Mouse (Mus musculus) megakaryocyte, embryonic 14.5 days (primary cell): ENCODE measurements around the gene Tdrd12. TPM values are rescaled to one million over a fixed set of nuclear protein-coding genes. Genes with fewer than 3 reads are reported as not detected.
A peak's percentile ranks its signal among the peaks of the same experiment; 100 is the strongest.

Experiments
- H3K27me3 ChIP-seq: replicated peaks from 2 replicates; pipeline ENCODE3; 2012; ENCODE audit warnings: inconsistent platforms
- H3K36me3 ChIP-seq: replicated peaks from 2 replicates; pipeline ENCODE3; 2012; ENCODE audit warnings: low read length, inconsistent platforms, mixed read lengths
- H3K4me1 ChIP-seq: 2 replicates; pipeline ENCODE4 v1.6.1; 2012; ENCODE audit warnings: inconsistent platforms
- H3K4me3 ChIP-seq: replicated peaks from 2 replicates; pipeline ENCODE3; 2012; ENCODE audit warnings: moderate library complexity, mild to moderate bottlenecking, inconsistent platforms
- H3K9me3 ChIP-seq: 2 replicates; pipeline ENCODE4 v1.6.1; 2012; ENCODE audit warnings: inconsistent platforms
- FLI1 ChIP-seq: IDR thresholded peaks from 2 replicates; pipeline ENCODE4 v1.6.1; 2012; ENCODE audit warnings: low read length, inconsistent platforms, mixed read lengths
- GATA1 ChIP-seq: IDR thresholded peaks from 3 replicates; pipeline ENCODE4 v1.6.1; 2012; ENCODE audit warnings: mixed read lengths, low read length, inconsistent platforms, borderline replicate concordance
- polyA plus RNA-seq: library from polyadenylated mRNA; stranded (reverse); fragments of >175 nt; gene quantifications from 2 replicates; pipeline ENCODE4 v1.2.3, GENCODE M21; 2012; ENCODE audit warnings: low replicate concordance; ENCODE audit not compliant: insufficient read depth

Tdrd12 gene
- polyA plus RNA-seq, 1 experiment = 0.12 TPM

- Histone ChIP-seq H3K4me1 (no peaks in the 10 kb centered on the region), H3K27me3 (peaks cover 13% of the 10 kb centered on the region), H3K4me3 (no peak overlapping the region), H3K9me3 (no peaks in the 10 kb centered on the region), H3K36me3 (no peaks in the 10 kb centered on the region)
- no peak for TF ChIP-seq FLI1
- TF ChIP-seq GATA1 = no peak
Measured at GRCm38 (mm10) chr7:35486553-35486952, 51.0 kb downstream of the Tdrd12 start.

GRCm38 (mm10) chr7:35485126-35485525 is 52.4 kb downstream of the Tdrd12 start:
- no peaks in the 10 kb centered on the region for H3K4me1 ChIP-seq
- no peak for TF ChIP-seq FLI1
- no peaks in the 10 kb centered on the region for H3K36me3 ChIP-seq
- no peaks in the 10 kb centered on the region for H3K9me3 ChIP-seq
- no peak overlapping the region for H3K4me3 ChIP-seq
- peaks cover 15% of the 10 kb centered on the region for H3K27me3 ChIP-seq

GRCm38 (mm10) chr7:35476457-35476856 is 61.1 kb downstream of the Tdrd12 start:
- Histone ChIP-seq H3K27me3 (peaks cover 20% of the 10 kb centered on the region), H3K9me3 (no peaks in the 10 kb centered on the region), H3K36me3 (no peaks in the 10 kb centered on the region), H3K4me3 (no peak overlapping the region), H3K4me1 (peaks cover 3% of the 10 kb centered on the region; the same call in 1 of the 2 replicates)
- no peak for TF ChIP-seq GATA1
- TF ChIP-seq FLI1 = no peak

DNA sequence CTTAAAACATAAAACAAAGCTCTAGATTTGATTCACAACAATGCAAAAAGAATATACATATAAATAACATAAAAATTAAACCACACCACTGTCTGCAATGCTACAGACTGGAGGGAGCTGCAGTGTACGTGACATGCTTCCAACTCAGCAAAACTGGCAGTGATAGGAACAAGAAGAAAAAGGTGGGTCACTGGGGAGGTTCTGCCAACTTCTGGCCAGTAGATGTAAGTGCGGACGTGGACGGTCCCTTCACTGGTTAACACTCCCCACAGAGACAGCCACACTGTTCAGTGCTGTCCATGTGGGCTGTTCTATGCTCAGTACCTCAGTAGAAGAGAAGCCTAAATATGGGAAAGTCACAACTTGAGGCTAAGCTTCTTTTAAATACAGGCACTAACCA is 66.8 kb downstream of the Tdrd12 start:
- Histone ChIP-seq H3K36me3 (no peaks in the 10 kb centered on the region), H3K4me3 (no peak overlapping the region), H3K9me3 (no peaks in the 10 kb centered on the region), H3K27me3 (peaks cover 14% of the 10 kb centered on the region), H3K4me1 (peaks cover 3% of the 10 kb centered on the region; the same call in 1 of the 2 replicates)
- TF ChIP-seq FLI1 (no peak), GATA1 (no peak)

GRCm38 (mm10) chr7:35467856-35468255 is 69.7 kb downstream of the Tdrd12 start:
- peaks cover 2% of the 10 kb centered on the region; the same call in 1 of the 2 replicates for H3K4me1 ChIP-seq
- H3K36me3 ChIP-seq = no peaks in the 10 kb centered on the region
- H3K9me3 ChIP-seq = no peaks in the 10 kb centered on the region
- no peak overlapping the region for H3K4me3 ChIP-seq
- peaks cover 14% of the 10 kb centered on the region for H3K27me3 ChIP-seq
- no peak for TF ChIP-seq GATA1

DNA sequence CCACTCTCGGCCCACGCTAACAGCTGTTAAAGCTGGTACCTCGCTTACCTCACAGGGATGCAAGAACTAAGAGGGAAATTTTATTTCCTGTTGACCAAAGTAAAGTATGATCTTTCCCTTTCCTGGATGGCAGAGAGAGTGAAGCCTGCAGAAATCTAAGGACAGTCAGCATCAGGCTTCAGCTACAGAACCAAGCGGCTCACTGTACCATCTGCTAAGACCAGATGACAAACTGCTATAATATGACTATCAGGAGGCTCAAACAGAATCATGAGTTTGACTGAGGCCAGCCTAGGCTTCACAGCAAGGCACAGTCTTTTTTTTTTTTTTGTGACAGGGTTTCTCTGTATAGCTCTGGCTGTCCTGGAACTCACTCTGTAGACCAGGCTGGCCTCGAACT is 72.5 kb downstream of the Tdrd12 start:
- TF ChIP-seq GATA1 = no peak
- Histone ChIP-seq H3K4me1 (peaks cover 12% of the 10 kb centered on the region), H3K9me3 (no peaks in the 10 kb centered on the region), H3K36me3 (no peaks in the 10 kb centered on the region), H3K4me3 (no peak overlapping the region), H3K27me3 (peaks cover 13% of the 10 kb centered on the region)

DNA sequence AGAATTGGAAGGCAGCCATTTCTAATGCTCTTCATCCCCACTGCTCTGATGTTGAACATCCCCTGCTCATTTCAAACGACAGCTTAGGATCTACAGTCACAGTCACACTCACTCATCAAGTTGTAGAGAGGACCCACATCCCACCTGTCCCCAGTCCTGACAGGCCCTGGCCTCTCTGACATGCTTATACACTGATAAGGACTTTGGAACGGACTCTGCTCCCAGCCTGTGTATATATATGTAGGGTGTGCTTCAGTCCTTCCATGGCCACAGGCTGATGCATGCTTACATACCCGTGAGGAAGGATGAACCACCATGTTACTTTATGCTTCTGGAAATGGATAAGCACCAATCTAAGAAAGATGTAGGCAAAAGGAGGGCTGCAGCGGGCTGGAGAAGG is 76.6 kb downstream of the Tdrd12 start:
- Histone ChIP-seq H3K4me3 (no peak overlapping the region), H3K9me3 (no peaks in the 10 kb centered on the region), H3K27me3 (peaks cover 12% of the 10 kb centered on the region), H3K36me3 (no peaks in the 10 kb centered on the region), H3K4me1 (peaks cover 20% of the 10 kb centered on the region)
- TF ChIP-seq FLI1 = no peak
- no peak for TF ChIP-seq GATA1

GRCm38 (mm10) chr7:35456091-35456814 is 81.3 kb downstream of the Tdrd12 start:
- Histone ChIP-seq H3K36me3 (no peaks in the 10 kb centered on the region), H3K4me1 (peaks cover 20% of the 10 kb centered on the region), H3K9me3 (no peaks in the 10 kb centered on the region), H3K4me3 (peak overlapping the region; percentile 21), H3K27me3 (peaks cover 7% of the 10 kb centered on the region)
- TF ChIP-seq FLI1 (no peak), GATA1 (no peak)

DNA sequence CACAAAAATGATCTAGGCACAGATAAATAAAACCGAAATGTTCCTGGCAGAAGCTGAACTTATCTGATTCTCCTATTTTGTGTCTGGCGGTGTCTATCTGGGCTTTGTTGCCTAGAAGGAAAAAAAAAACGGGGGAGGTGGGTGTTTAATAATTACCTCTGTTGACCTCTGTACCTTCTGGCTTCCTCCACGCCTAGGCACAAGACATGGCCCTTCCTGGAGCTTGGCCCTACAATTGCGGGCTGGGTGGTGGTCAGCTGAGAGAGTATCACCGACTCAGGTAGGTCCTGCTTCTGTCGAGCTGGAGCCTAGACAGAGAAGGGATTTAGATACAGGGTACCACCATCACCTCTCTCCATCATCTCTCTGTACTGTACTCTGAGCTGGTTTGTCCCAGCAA is 88.7 kb downstream of the Tdrd12 start:
- no peaks in the 10 kb centered on the region for H3K4me1 ChIP-seq
- H3K27me3 ChIP-seq = peaks cover 15% of the 10 kb centered on the region
- 0 out of 2 replicates have a peak, but pooled peaks cover 4% of the 10 kb centered on the region for H3K9me3 ChIP-seq
- TF ChIP-seq FLI1 = no peak
- no peak for TF ChIP-seq GATA1
- no peak overlapping the region for H3K4me3 ChIP-seq
- no peaks in the 10 kb centered on the region for H3K36me3 ChIP-seq

DNA sequence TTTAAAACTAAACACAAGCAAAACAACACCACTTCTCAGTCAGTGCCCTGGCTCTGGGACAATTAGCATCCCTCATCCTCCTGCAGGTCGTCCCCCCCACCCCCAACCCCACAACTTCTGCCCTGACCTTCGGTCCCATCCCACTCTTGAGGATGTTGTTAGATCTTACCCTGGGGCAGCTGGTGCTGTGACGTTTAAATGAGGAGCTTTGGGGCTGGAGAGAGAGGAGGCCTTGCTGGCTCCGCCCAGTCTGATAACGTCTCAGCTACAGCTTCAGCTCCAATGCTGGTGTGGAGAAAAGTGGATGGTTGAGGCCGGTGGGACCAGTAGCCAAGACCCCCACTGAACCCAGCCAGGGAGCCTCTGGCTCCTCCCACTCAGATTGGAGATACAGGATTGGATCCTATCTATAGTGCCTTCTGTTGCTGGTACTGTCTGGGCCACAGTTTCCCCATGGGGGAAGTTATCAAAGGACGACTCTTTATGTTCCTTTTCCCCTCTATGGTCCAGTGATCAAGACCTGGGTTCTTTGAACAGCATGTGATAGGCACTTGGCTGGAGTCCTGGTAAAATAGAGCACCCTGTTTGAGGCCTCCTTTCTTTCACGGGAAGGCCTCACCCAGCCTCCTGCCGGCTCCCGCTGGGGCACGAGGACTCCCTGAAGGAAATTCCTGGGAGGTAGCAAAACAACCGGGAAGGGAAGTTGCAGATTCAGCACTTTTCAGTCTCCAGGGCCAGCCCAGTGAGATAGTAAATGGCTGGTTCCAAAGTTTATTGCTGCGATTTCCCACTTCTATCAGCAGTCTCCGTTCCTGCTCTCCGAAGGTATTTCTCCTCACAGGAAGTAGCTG is 89.3 kb downstream of the Tdrd12 start, which contains the start of gene Slc7a9:
Slc7a9 (plus strand) TSS at position 801 of the 851 bp plus-strand sequence.
- H3K36me3 ChIP-seq = no peaks in the 10 kb centered on the region
- H3K4me1 ChIP-seq = no peaks in the 10 kb centered on the region
- H3K27me3 ChIP-seq = peaks cover 15% of the 10 kb centered on the region
- no peak for TF ChIP-seq GATA1
- TF ChIP-seq FLI1 = no peak
- 0 out of 2 replicates have a peak, but pooled peaks cover 4% of the 10 kb centered on the region for H3K9me3 ChIP-seq
- H3K4me3 ChIP-seq = no peak within 1 kb of the TSS
